Mouse (Mus musculus) myocyte (in vitro differentiated cells): Measurements from ENCODE around the gene Eefsec.

Experiments used
- POLR2A ChIP-seq: IDR thresholded peaks from one replicate; pipeline ENCODE4 v1.6.1; 2011; ENCODE audit warnings: low read depth, mild to moderate bottlenecking, control low read depth, moderate library complexity; ENCODE audit not compliant: insufficient read length
- POLR2AphosphoS2 ChIP-seq: IDR thresholded peaks from one replicate; pipeline ENCODE4 v1.6.1; 2011; ENCODE audit warnings: low read depth, control low read depth; ENCODE audit not compliant: insufficient read length
- REST ChIP-seq: IDR thresholded peaks from one replicate; pipeline ENCODE4 v1.6.1; 2011; ENCODE audit warnings: mild to moderate bottlenecking, control low read depth, moderate library complexity; ENCODE audit not compliant: insufficient read depth, insufficient read length

DNA sequence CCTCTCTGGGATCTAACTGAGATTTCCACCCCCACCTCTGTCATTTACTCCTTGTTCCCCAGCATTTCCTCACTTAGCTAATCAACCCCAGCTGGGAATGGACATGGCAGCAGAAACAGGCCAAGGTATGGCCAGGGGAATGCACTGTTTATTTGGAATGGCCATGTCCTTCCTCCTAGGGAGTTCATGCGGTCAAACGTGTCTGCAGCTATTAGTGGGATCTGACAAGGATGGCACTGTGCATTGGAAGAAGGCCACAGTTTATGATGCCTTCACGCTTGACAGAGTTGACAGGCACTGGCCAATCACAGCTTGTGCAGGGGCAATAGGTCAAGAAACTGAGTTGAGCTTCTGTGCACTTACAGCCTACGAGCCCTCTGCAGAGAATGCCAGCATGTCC, 93.8 kb downstream of the Eefsec start:
- TF ChIP-seq POLR2AphosphoS2 (no peak), POLR2A (no peak), REST (no peak)
